Mouse (Mus musculus): ENCODE data around the gene Slc2a6. TPM values are rescaled to one million over a fixed set of nuclear protein-coding genes. Genes with fewer than 3 reads are reported as not detected.

The Slc2a6 gene
- polyA plus RNA-seq, 1 experiment from 2014 or later, result 2.1 TPM

GRCm38 (mm10) chr2:26993936-26994335, 33.9 kb downstream of the Slc2a6 start:
- DNase-seq (ENCODE audit: extremely low spot score, low spot score), result no peak
- Histone ChIP-seq H3K27me3 (ENCODE audit: poor library complexity, severe bottlenecking) (no peaks in the 10 kb centered on the region), H3K9me3 (no peaks in the 10 kb centered on the region), H3K36me3 (replicated peaks) (no peaks in the 10 kb centered on the region), H3K27ac (no peak overlapping the region), H3K4me3 (no peak overlapping the region), H3K4me1 (no peaks in the 10 kb centered on the region)
- 82% methylated on average over 3 of the region's 3 CpGs for WGBS

GRCm38 (mm10) chr2:26984640-26985039, 43.2 kb downstream of the Slc2a6 start:
- DNase-seq (ENCODE audit: extremely low spot score, low spot score), result no peak
- no peak overlapping the region for H3K27ac ChIP-seq
- H3K36me3 ChIP-seq (replicated peaks), result no peaks in the 10 kb centered on the region
- 89% methylated on average over 5 of the region's 5 CpGs for WGBS
- no peaks in the 10 kb centered on the region for H3K27me3 ChIP-seq (ENCODE audit: poor library complexity, severe bottlenecking)
- no peak overlapping the region for H3K4me3 ChIP-seq
- H3K4me1 ChIP-seq, result no peaks in the 10 kb centered on the region
- H3K9me3 ChIP-seq, result no peaks in the 10 kb centered on the region

- no peaks in the 10 kb centered on the region for H3K36me3 ChIP-seq (replicated peaks)
- no peaks in the 10 kb centered on the region for H3K27me3 ChIP-seq (ENCODE audit: poor library complexity, severe bottlenecking)
- no peak overlapping the region for H3K27ac ChIP-seq
- WGBS, result 86% methylated on average over 2 of the region's 2 CpGs
- H3K4me1 ChIP-seq, result no peaks in the 10 kb centered on the region
- no peaks in the 10 kb centered on the region for H3K9me3 ChIP-seq
- no peak for DNase-seq (ENCODE audit: extremely low spot score, low spot score)
- H3K4me3 ChIP-seq, result no peak overlapping the region
Observed at GRCm38 (mm10) chr2:26984179-26984578, 43.6 kb downstream of the Slc2a6 start.

GRCm38 (mm10) chr2:26980361-26980760, 47.4 kb downstream of the Slc2a6 start:
- Histone ChIP-seq H3K27me3 (ENCODE audit: poor library complexity, severe bottlenecking) (no peaks in the 10 kb centered on the region), H3K9me3 (no peaks in the 10 kb centered on the region), H3K27ac (no peak overlapping the region), H3K36me3 (replicated peaks) (no peaks in the 10 kb centered on the region), H3K4me3 (no peak overlapping the region), H3K4me1 (no peaks in the 10 kb centered on the region)
- 86% methylated on average over 1 of the region's 1 CpGs for WGBS
- no peak for DNase-seq (ENCODE audit: extremely low spot score, low spot score)

GRCm38 (mm10) chr2:26973960-26974359, 53.8 kb downstream of the Slc2a6 start:
- no peak for DNase-seq (ENCODE audit: extremely low spot score, low spot score)
- no peaks in the 10 kb centered on the region for H3K27me3 ChIP-seq (ENCODE audit: poor library complexity, severe bottlenecking)
- no peak overlapping the region for H3K27ac ChIP-seq
- no peak overlapping the region for H3K4me3 ChIP-seq
- H3K9me3 ChIP-seq, result no peaks in the 10 kb centered on the region
- no peaks in the 10 kb centered on the region for H3K36me3 ChIP-seq (replicated peaks)
- peaks cover 10% of the 10 kb centered on the region for H3K4me1 ChIP-seq
- 63% methylated on average over 4 of the region's 4 CpGs for WGBS

GRCm38 (mm10) chr2:26973116-26973515, 54.7 kb downstream of the Slc2a6 start, which contains the start of gene Adamts13:
Gene Adamts13 (plus strand): TSS chr2:26973416.
- peaks cover 10% of the 10 kb centered on the region for H3K4me1 ChIP-seq

More at GRCm38 (mm10) chr2:26973116-26973515, 54.7 kb downstream of the Slc2a6 start, which contains the start of gene Adamts13:
- no peaks in the 10 kb centered on the region for H3K9me3 ChIP-seq
- 82% methylated on average over 3 of the region's 3 CpGs for WGBS
- no peak within 1 kb of the TSS for H3K27ac ChIP-seq
- H3K36me3 ChIP-seq (replicated peaks), result no peaks in the 10 kb centered on the region
- DNase-seq (ENCODE audit: extremely low spot score, low spot score), result no peak
- no peak within 1 kb of the TSS for H3K4me3 ChIP-seq
- no peaks in the 10 kb centered on the region for H3K27me3 ChIP-seq (ENCODE audit: poor library complexity, severe bottlenecking)

Other genes starting within 250 kb of the Slc2a6 start
- not detected in 2 replicates for gene Abo, start 163.0 kb downstream of the Slc2a6 start, polyA plus RNA-seq (2016; fragmentation: Nextera tagmentation; extraction: Ambion mirVana)
- 34.4 and 37.1 TPM in 2 replicates for gene Surf6, start 125.1 kb downstream of the Slc2a6 start, polyA plus RNA-seq (2016; fragmentation: Nextera tagmentation; extraction: Ambion mirVana)
- gene Med22, start 117.3 kb downstream of the Slc2a6 start, polyA plus RNA-seq (2016; fragmentation: Nextera tagmentation; extraction: Ambion mirVana), result 112 and 118 TPM in 2 replicates
- gene Rpl7a, start 117.2 kb downstream of the Slc2a6 start, polyA plus RNA-seq (2016; fragmentation: Nextera tagmentation; extraction: Ambion mirVana), result 735 and 753 TPM in 2 replicates
- 54.9 and 55.1 TPM in 2 replicates for gene Surf2, start 111.6 kb downstream of the Slc2a6 start, polyA plus RNA-seq (2016; fragmentation: Nextera tagmentation; extraction: Ambion mirVana)
- 46.0 and 47.3 TPM in 2 replicates for gene Surf1, start 111.5 kb downstream of the Slc2a6 start, polyA plus RNA-seq (2016; fragmentation: Nextera tagmentation; extraction: Ambion mirVana)
- 155 TPM in 2 replicates for gene Surf4, start 94.1 kb downstream of the Slc2a6 start, polyA plus RNA-seq (2016; fragmentation: Nextera tagmentation; extraction: Ambion mirVana)
- 0.07 and 0.09 TPM in 2 replicates for gene Stkld1, start 94.0 kb downstream of the Slc2a6 start, polyA plus RNA-seq (2016; fragmentation: Nextera tagmentation; extraction: Ambion mirVana)
- gene Rexo4, start 63.6 kb downstream of the Slc2a6 start, polyA plus RNA-seq (2016; fragmentation: Nextera tagmentation; extraction: Ambion mirVana), result 57.1 and 59.0 TPM in 2 replicates
- not detected in 2 replicates for gene Adamts13, start 54.6 kb downstream of the Slc2a6 start, polyA plus RNA-seq (2016; fragmentation: Nextera tagmentation; extraction: Ambion mirVana)
- 101 and 103 TPM in 2 replicates for gene Cacfd1, start 18.1 kb downstream of the Slc2a6 start, polyA plus RNA-seq (2016; fragmentation: Nextera tagmentation; extraction: Ambion mirVana)
- gene Mymk, start 44.2 kb upstream of the Slc2a6 start, polyA plus RNA-seq (2016; fragmentation: Nextera tagmentation; extraction: Ambion mirVana), result not detected in 2 replicates
- 3.8 and 5.3 TPM in 2 replicates for gene Adamtsl2, start 51.4 kb upstream of the Slc2a6 start, polyA plus RNA-seq (2016; fragmentation: Nextera tagmentation; extraction: Ambion mirVana)
- 0.05 and 0.16 TPM in 2 replicates for gene Fam163b, start 114.5 kb upstream of the Slc2a6 start, polyA plus RNA-seq (2016; fragmentation: Nextera tagmentation; extraction: Ambion mirVana)
- not detected in 2 replicates for gene Dbh, start 137.2 kb upstream of the Slc2a6 start, polyA plus RNA-seq (2016; fragmentation: Nextera tagmentation; extraction: Ambion mirVana)
- 1.8 TPM in 2 replicates for gene Sardh, start 220.3 kb upstream of the Slc2a6 start, polyA plus RNA-seq (2016; fragmentation: Nextera tagmentation; extraction: Ambion mirVana)